17 mouse cellular contexts compared by ENCODE assay signal in the genomic region with DNA sequence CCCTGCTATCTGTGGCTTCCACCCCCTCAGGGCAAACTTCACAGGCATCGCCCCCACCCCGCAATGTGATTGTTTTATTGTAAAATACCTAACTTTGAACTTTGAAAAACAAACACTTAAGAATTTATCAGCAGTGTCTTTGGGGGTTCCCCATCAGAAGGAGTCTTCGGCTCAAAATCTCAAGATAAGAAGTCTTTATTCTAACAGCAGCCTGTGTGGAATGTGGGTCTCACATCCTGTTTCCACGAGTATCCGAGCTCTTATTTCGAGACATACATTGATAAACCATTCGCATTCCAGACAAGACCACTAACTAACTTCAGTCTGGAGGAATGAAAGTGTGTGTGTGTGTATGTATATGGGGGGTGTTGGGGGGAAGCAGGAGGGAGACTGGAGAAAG.
DNase-seq lines count a peak whose midpoint lies in the region; ATAC-seq lines count a peak whose summit lies in the region.
"Had no signal": no experiment of that assay in that cellular context is flagged by ENCODE, and none has a peak within 500 bp of the region (broad histone marks: within the 10 kb centered on the region; RNA-seq: fewer than 3 reads in every experiment).

No protein-coding gene starts in this region.

- H3K36me3 ChIP-seq in heart, embryonic 13.5 days, result no peaks in the 10 kb centered on the region
- H3K36me3 ChIP-seq in liver, embryonic 12.5 days, result no peaks in the 10 kb centered on the region
- H3K36me3 ChIP-seq in embryonic facial prominence, embryonic 13.5 days, result no peaks in the 10 kb centered on the region
- H3K36me3 ChIP-seq in limb, embryonic 12.5 days, result no peaks in the 10 kb centered on the region

- DNase-seq in heart, adult 8-10 months (ENCODE audit: low spot score), result no peak
- no peak for DNase-seq in liver
- DNase-seq in gastrocnemius, adult 18-20 months (ENCODE audit: low spot score), result no peak
- DNase-seq in cerebellum, postnatal 36 days, result no peak
- DNase-seq: adrenal gland, adult 2 months; cerebellum, adult 11 months; cerebellum, postnatal 14 days; gastrocnemius, postnatal 25 days; kidney, adult 8-10 months; lung, adult 18-20 months; thymus, adult 2 months had no signal

- no peaks in the 10 kb centered on the region for H3K9me3 ChIP-seq in heart, embryonic 13.5 days
- H3K9me3 ChIP-seq in liver, embryonic 12.5 days (replicated peaks), result no peaks in the 10 kb centered on the region
- H3K9me3 ChIP-seq in embryonic facial prominence, embryonic 13.5 days, result no peaks in the 10 kb centered on the region
- H3K9me3 ChIP-seq in limb, embryonic 12.5 days, result no peaks in the 10 kb centered on the region

- no peaks in the 10 kb centered on the region for H3K27me3 ChIP-seq in heart, embryonic 13.5 days (replicated peaks)
- H3K27me3 ChIP-seq in liver, embryonic 12.5 days (replicated peaks), result no peaks in the 10 kb centered on the region; the same call in 1 of the 2 replicates
- no peaks in the 10 kb centered on the region for H3K27me3 ChIP-seq in embryonic facial prominence, embryonic 13.5 days
- no peaks in the 10 kb centered on the region for H3K27me3 ChIP-seq in limb, embryonic 12.5 days

- H3K9ac ChIP-seq in heart, embryonic 13.5 days, result no peak overlapping the region
- no peak overlapping the region for H3K9ac ChIP-seq in liver, embryonic 12.5 days
- H3K9ac ChIP-seq in embryonic facial prominence, embryonic 13.5 days, result no peak overlapping the region
- H3K9ac ChIP-seq in limb, embryonic 12.5 days (replicated peaks), result no peak overlapping the region
- H3K9ac ChIP-seq: hindbrain, embryonic 14.5 days had no signal

- no peak overlapping the region for H3K4me2 ChIP-seq in heart, embryonic 13.5 days
- no peak overlapping the region for H3K4me2 ChIP-seq in liver, embryonic 12.5 days
- no peak overlapping the region for H3K4me2 ChIP-seq in embryonic facial prominence, embryonic 13.5 days
- H3K4me2 ChIP-seq in limb, embryonic 12.5 days, result no peak overlapping the region
- H3K4me2 ChIP-seq: hindbrain, embryonic 14.5 days had no signal

- ATAC-seq in heart, embryonic 13.5 days (ENCODE audit: extremely low read depth, insufficient number of reproducible peaks, low FRiP score, low TSS enrichment), result no peak
- ATAC-seq in liver, embryonic 12.5 days, result no peak
- no peak for ATAC-seq in embryonic facial prominence, embryonic 13.5 days (ENCODE audit: insufficient number of reproducible peaks, insufficient read depth, low FRiP score, low TSS enrichment, low read depth)
- ATAC-seq in limb, embryonic 12.5 days (ENCODE audit: insufficient number of reproducible peaks, insufficient read depth, low FRiP score, low TSS enrichment, low read depth), result no peak

- WGBS in heart, embryonic 13.5 days, result 12% methylated on average over 7 of the region's 7 CpGs
- WGBS in liver, embryonic 12.5 days (ENCODE audit: insufficient replicate concordance), result 21% methylated on average over 7 of the region's 7 CpGs
- WGBS in embryonic facial prominence, embryonic 13.5 days, result 36% methylated on average over 7 of the region's 7 CpGs
- 21% methylated on average over 7 of the region's 7 CpGs for WGBS in limb, embryonic 12.5 days

- H3K4me3 ChIP-seq in heart, embryonic 13.5 days, result no peak overlapping the region
- H3K4me3 ChIP-seq in liver, embryonic 12.5 days, result no peak overlapping the region
- no peak overlapping the region for H3K4me3 ChIP-seq in embryonic facial prominence, embryonic 13.5 days
- H3K4me3 ChIP-seq in limb, embryonic 12.5 days (replicated peaks), result no peak overlapping the region
- H3K4me3 ChIP-seq: megakaryocyte, embryonic 14.5 days had no signal

- peaks cover 44% of the 10 kb centered on the region for H3K4me1 ChIP-seq in heart, embryonic 13.5 days
- peaks cover 2% of the 10 kb centered on the region; the same call in 1 of the 2 replicates for H3K4me1 ChIP-seq in liver, embryonic 12.5 days
- peaks cover 41% of the 10 kb centered on the region for H3K4me1 ChIP-seq in embryonic facial prominence, embryonic 13.5 days
- peaks cover 35% of the 10 kb centered on the region for H3K4me1 ChIP-seq in limb, embryonic 12.5 days (replicated peaks)
- H3K4me1 ChIP-seq: megakaryocyte, embryonic 14.5 days had no signal

- H3K27ac ChIP-seq in heart, embryonic 13.5 days (replicated peaks), result peak overlapping the region; percentile 71
- peak overlapping the region; percentile 49; the same call in 1 of the 2 replicates for H3K27ac ChIP-seq in liver, embryonic 12.5 days
- H3K27ac ChIP-seq in embryonic facial prominence, embryonic 13.5 days, result peak overlapping the region; percentile 83
- H3K27ac ChIP-seq in limb, embryonic 12.5 days, result peak overlapping the region; percentile 66; the same call in 1 of the 2 replicates
- H3K27ac ChIP-seq: hindbrain, embryonic 14.5 days had no signal
